Mouse (Mus musculus) R1 (cell line): Measurements from ENCODE around the gene Tbc1d16.
"Not testable (repeated sequence)": the region's sequence is repeated elsewhere in the genome, so short reads cannot be mapped to it uniquely, and the experiment has no call there.

Source experiments
- DNase-seq: peaks from one replicate; pipeline ENCODE4 v3.0.0-alpha.2; 2018; ENCODE audit warnings: low read depth, low spot score

The Tbc1d16 gene

DNA sequence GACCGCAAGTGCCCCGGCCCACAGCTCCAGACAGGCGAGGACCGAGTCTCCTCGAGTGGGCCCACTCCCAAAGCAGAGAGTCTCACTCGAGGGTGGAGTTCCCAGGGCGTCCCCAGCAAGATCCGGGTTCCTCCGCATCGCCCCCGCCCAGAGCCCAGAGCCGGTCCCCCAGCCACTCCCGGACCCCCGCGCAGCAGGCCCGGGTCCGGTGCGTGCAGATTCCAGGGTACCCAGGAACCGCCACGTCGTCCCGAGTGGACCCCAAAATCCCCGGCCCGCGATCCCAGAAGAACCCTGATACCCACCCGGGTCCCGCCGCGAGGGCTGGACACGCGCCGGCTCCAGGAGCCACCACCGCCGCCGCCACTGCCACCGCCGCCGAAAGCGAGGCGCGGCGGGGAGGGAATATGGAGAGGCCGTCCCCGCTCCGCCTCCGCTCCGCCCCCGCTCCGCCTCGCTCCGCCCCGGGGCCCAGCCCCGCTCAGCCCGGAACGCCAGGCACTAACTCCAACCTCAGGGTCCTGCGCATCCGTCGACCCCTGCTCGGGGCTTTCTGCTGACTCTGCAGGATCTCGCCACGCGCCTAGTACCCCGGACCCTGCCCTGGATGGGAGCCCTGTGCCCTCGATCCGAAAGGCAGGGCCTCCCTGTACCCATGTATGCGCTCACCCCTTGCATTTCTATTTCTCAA lies at the start of gene Tbc1d16, which contains the start of gene Ccdc40:
Tbc1d16 (minus strand) TSS at position 409 of the 691 bp plus-strand sequence.
Ccdc40 (plus strand) TSS at position 482 of the 691 bp plus-strand sequence.
- peak; percentile 68 for DNase-seq

- peak; percentile 37 for DNase-seq
Observed at GRCm38 (mm10) chr11:119273186-119273930, 45.1 kb upstream of the Tbc1d16 start.

- DNase-seq: not testable (repeated sequence)
Observed at GRCm38 (mm10) chr11:119272492-119272891, 44.2 kb upstream of the Tbc1d16 start.

DNA sequence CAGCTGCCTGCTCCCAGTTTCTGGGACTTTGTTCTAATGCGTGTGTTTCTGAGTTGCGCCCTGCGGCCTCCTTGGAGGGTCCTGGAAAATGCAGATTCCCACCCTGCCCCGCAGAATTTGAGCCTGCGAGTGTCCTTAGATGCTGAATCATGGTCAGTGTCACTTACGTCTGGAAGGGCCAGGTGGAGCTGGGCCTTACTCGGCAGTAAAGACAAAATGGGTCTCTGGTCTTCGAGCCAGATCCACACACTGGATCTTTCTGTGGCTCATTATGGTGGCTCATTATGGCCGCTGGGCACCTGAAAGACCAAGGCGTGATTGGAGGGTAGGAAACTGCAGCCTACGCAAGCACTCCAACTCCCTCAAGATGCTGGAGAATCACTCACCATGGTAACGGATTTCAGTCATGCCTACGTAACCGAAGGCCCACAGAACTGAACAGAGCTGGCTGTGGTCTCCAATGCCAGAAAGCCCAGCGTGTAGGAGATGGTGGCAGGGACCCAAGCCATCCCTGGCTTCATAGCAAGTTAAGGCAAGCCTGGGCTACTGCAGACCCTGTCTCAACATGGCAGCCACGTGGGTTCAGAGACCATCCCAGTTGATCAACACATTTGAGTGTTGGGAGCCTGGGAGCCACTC lies 40.4 kb upstream of the Tbc1d16 start:
- peak; percentile 66 for DNase-seq

DNA sequence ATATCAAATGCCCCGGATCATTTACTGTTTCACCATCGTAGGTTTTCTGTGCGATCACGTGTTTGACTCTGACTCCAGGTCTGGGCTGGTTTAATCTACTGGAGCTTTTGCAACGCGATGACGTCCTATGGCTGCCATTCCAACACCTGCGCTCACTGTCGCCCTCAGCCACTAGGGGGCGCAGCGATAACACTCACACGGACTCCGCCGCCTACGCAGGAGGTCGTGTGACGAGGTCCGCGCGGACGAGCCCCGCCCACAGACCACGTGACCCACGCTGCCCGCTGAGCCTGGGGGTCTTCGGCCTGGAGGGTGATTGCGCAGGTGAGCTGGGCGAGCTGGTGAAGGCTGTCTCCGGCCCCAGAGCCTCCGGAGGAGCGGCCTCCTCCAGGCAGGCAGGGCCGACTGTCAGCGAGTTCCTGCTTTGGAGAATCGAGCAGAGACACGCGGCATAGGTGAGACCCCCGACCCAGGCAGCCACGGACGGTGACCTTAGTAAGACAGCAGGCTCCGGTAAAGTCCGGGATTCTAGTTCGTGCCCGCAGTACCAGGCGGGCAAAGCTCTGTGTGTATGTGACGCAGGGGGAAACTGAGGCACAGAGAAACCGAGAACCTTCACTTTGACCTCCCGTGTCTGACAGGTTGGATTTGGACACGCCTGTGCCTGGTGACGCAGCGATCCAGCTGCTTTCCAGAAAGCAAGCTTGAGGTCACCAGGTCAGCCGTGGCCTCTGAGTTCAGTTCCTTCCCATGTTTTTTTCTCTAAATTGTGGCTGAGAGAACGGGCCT lies 39.7 kb upstream of the Tbc1d16 start, which contains the start of gene Gaa:
Gaa (plus strand) TSS at position 120 of the 789 bp plus-strand sequence.
- peak; percentile 94 for DNase-seq

DNA sequence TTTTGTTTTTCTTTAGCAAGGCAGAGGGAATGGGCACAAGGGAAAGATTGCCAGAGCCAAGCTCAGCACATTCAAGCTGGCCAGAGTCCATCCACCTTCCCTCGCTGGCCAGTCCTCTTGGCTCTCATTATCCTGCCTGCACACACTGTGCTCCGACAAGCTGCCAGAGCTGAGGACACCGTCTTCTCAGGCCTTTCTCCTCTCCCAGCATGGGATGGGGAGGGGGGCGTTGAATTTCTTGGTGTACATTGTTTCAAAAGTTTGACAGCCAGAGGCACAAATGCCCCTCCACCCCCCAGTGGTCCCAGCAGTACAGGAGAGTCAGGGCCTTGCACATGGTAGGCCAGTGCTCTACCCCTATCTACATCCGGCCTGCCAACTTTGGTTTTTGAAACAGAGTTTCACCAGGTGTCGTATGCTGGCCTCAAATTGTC lies 39.0 kb upstream of the Tbc1d16 start:
- DNase-seq: no peak

DNA sequence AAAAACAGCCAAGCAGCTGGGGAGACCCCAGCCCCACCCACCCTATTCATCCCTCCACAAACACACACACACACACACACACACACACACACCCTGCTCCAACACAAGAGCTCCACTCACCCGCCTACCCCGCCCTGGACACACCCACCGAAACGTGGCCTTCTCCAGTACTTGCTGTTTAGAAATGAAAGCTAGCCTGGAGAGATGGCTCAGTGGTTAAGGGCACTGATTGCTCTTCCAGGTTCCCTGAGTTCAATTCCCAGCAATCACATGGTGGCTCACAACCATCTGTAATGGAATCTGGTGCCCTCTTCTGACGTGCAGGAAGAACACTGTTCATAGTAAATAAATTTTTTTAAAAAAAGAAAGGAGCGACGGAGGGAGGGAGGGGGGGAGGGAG lies 37.5 kb upstream of the Tbc1d16 start:
- peak; percentile 51 for DNase-seq

DNA sequence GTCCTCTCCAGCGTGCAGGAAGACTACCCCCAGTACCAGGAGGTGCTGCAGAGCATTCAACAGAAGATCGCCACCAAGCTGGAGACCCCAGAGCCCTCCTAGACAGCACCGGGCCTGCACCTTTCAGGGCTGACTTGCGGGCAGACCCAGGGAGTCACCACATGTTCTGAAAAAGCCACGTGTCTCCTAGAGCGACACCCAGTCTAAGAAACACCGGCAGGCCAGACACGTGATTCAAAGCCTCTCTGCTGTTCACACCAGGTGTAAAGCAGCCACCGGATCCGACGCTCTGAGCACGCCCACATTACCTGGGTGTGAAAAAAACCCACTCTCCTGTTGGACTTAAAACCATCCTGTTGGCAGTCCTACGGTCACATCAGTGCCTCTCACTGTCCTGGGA lies 36.1 kb upstream of the Tbc1d16 start:
- DNase-seq: peak; percentile 33

- DNase-seq: no peak
Observed at GRCm38 (mm10) chr11:119259977-119260376, 31.7 kb upstream of the Tbc1d16 start.

GRCm38 (mm10) chr11:119258572-119259322 lies 30.4 kb upstream of the Tbc1d16 start:
- peak; percentile 89 for DNase-seq

- no peak for DNase-seq
Observed at GRCm38 (mm10) chr11:119258216-119258571, 29.9 kb upstream of the Tbc1d16 start.

- not testable (repeated sequence) for DNase-seq
Observed at GRCm38 (mm10) chr11:119256557-119256956, 28.3 kb upstream of the Tbc1d16 start.

GRCm38 (mm10) chr11:119252854-119253541 lies 24.7 kb upstream of the Tbc1d16 start:
- peak; percentile 54 for DNase-seq

DNA sequence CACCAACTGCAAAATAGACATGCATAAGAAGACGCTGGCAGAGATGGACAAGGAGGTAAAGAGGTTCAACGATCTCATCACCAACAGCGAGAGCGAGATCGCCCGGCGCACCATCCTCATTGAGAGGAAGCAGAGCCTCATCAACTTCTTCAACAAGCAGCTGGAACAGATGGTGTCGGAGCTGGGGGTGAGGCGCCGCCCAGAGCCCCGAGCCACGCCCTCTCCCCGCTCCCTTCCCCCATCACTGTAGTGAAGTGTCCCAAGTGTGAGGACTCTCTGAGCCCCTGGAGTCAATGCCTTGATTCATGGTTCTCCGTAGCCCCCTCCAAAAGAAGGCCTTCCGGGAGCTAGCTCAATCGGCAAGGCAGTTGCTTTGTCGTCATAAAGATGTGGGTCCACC lies 22.7 kb upstream of the Tbc1d16 start:
- no peak for DNase-seq

GRCm38 (mm10) chr11:119249011-119249410 lies 20.7 kb upstream of the Tbc1d16 start:
- DNase-seq: peak; percentile 76

GRCm38 (mm10) chr11:119245543-119245942 lies 17.2 kb upstream of the Tbc1d16 start:
- not testable (repeated sequence) for DNase-seq

DNA sequence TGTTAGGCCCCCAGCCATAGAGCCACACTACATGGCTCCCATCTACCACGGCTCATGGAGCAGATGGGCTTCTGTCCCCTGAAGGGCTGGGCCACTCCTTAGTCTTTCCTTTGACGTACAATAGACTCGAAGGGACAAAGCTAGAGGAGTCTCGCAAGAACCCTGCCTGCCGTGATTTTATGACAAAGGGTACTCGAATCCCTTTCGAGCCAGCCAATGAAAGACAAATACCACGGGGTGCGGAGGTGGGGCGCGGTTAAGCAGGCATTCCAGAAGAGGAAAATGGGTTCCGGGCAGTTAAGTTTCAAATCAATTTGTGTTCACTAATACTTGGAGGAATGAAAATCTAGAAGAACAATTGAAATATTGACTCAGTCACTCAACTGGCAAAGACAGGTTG lies 11.2 kb upstream of the Tbc1d16 start:
- peak; percentile 96 for DNase-seq

DNA sequence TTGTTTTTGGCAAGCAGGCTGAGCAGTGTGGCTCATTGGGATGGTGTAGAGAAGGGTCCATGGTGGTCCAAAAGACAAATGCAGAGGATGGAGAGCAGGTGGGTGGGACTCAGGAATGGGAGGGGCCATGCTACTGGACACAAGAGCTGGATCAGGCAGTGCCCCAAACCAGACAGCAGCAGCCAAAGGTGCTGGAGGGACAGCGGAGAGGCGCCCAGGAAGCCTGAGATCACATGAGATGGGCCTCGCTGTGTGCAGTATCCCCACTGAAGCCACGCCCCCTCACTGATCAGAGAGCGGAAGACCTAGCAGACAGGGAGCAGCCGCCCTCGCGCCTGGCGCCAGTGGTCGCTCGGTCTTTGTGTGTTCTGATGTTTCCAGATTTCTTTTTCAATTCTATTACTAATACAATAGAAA lies 10.0 kb upstream of the Tbc1d16 start:
- peak; percentile 83 for DNase-seq

DNA sequence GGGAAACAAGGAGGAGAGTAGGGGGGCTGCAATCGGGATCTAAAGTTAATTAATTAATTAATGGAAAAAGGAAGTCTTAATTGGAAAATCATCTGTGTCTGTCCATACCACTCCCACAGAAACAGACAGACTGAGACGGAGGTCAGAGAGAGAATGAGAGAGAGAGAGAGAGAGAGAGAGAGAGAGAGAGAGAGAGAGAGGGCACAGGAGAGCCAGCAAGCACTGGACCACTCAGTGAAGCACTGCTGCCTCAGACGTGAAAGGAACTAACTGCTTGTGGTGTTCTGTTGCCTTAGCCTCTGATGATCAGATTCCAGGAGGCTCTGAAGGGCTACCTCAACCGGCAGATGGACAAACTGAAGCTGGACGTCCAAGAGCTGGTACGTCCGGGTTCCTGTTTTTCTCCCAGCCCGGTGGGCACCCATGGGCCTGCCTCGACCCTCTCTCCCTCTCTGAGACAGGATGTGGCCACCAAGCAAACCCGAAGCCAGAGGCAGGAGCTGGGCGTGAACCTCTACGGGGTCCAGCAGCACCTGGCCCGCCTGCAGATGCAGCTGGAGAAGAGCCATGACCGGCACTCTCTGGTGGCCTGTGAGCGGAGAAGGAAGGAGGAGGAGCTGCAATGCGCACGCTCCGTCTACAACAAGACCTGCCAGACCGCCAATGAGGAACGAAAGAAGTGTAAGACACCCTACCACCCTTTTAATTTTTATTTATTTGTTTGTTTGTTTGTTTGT lies 9.4 kb upstream of the Tbc1d16 start:
- DNase-seq: peak; percentile 69
